Mouse (Mus musculus): Measurements from ENCODE around the gene Slfn1. TPM values are rescaled to one million over a fixed set of nuclear protein-coding genes. Genes with fewer than 3 reads are reported as not detected.

Slfn1 gene
- polyA plus RNA-seq (2015; fragmentation: Nextera tagmentation; extraction: Ambion mirVana): 1.1 and 1.2 TPM in 2 replicates

- Histone ChIP-seq H3K4me2 (ENCODE audit: low read depth, low read length) (no peak within 1 kb of the TSS), H3K9me3 (replicated peaks; ENCODE audit: control insufficient read depth, low read length) (no peaks in the 10 kb centered on the region), H3K27ac (ENCODE audit: low read length) (no peak within 1 kb of the TSS), H3K27me3 (ENCODE audit: control insufficient read depth, insufficient read depth, low read depth, low read length) (no peaks in the 10 kb centered on the region), H3K36me3 (ENCODE audit: control insufficient read depth, insufficient read depth) (no peaks in the 10 kb centered on the region), H3K9ac (ENCODE audit: low read depth, low read length) (no peak within 1 kb of the TSS), H3K4me1 (ENCODE audit: control insufficient read depth, low read depth, low read length) (no peaks in the 10 kb centered on the region), H3K4me3 (ENCODE audit: low read depth, low read length) (no peak within 1 kb of the TSS)
- ATAC-seq (ENCODE audit: low read depth): no peak
- WGBS (ENCODE audit: insufficient replicate concordance): 66% methylated on average over 13 of the region's 13 CpGs
Measured at GRCm38 (mm10) chr11:83116597-83117227, at the start of gene Slfn1. TSS of gene Slfn1 (plus strand) at chr11:83116849.

- H3K4me1 ChIP-seq (ENCODE audit: control insufficient read depth, low read depth, low read length): no peaks in the 10 kb centered on the region
- no peak overlapping the region for H3K4me3 ChIP-seq (ENCODE audit: low read depth, low read length)
- ATAC-seq (ENCODE audit: low read depth): no peak
- no peaks in the 10 kb centered on the region for H3K9me3 ChIP-seq (replicated peaks; ENCODE audit: control insufficient read depth, low read length)
- H3K27me3 ChIP-seq (ENCODE audit: control insufficient read depth, insufficient read depth, low read depth, low read length): no peaks in the 10 kb centered on the region
- H3K36me3 ChIP-seq (ENCODE audit: control insufficient read depth, insufficient read depth): no peaks in the 10 kb centered on the region
- 0 out of 2 replicates have a peak overlapping the region, but pooled peaks have one; percentile 13 for H3K4me2 ChIP-seq (ENCODE audit: low read depth, low read length)
- 64% methylated on average over 4 of the region's 4 CpGs for WGBS (ENCODE audit: insufficient replicate concordance)
- H3K27ac ChIP-seq (ENCODE audit: low read length): no peak overlapping the region
- no peak overlapping the region for H3K9ac ChIP-seq (ENCODE audit: low read depth, low read length)
Measured at GRCm38 (mm10) chr11:83067982-83068694, 48.5 kb upstream of the Slfn1 start.

- H3K27me3 ChIP-seq (ENCODE audit: control insufficient read depth, insufficient read depth, low read depth, low read length): no peaks in the 10 kb centered on the region
- ATAC-seq (ENCODE audit: low read depth): no peak
- 75% methylated on average over 15 of the region's 15 CpGs for WGBS (ENCODE audit: insufficient replicate concordance)
- H3K36me3 ChIP-seq (ENCODE audit: control insufficient read depth, insufficient read depth): no peaks in the 10 kb centered on the region
- H3K27ac ChIP-seq (ENCODE audit: low read length): no peak overlapping the region
- H3K4me2 ChIP-seq (ENCODE audit: low read depth, low read length): no peak overlapping the region
- no peaks in the 10 kb centered on the region for H3K4me1 ChIP-seq (ENCODE audit: control insufficient read depth, low read depth, low read length)
- no peak overlapping the region for H3K9ac ChIP-seq (ENCODE audit: low read depth, low read length)
- no peak overlapping the region for H3K4me3 ChIP-seq (ENCODE audit: low read depth, low read length)
- H3K9me3 ChIP-seq (replicated peaks; ENCODE audit: control insufficient read depth, low read length): no peaks in the 10 kb centered on the region
Measured at GRCm38 (mm10) chr11:83070321-83070970, 46.2 kb upstream of the Slfn1 start.

GRCm38 (mm10) chr11:83077714-83078422, 38.8 kb upstream of the Slfn1 start:
- H3K9ac ChIP-seq (ENCODE audit: low read depth, low read length): no peak overlapping the region
- H3K27ac ChIP-seq (ENCODE audit: low read length): peak overlapping the region; percentile 71
- H3K4me2 ChIP-seq (ENCODE audit: low read depth, low read length): no peak overlapping the region; the same call in 1 of the 2 replicates
- WGBS (ENCODE audit: insufficient replicate concordance): 14% methylated on average over 3 of the region's 3 CpGs
- no peaks in the 10 kb centered on the region for H3K36me3 ChIP-seq (ENCODE audit: control insufficient read depth, insufficient read depth)
- H3K9me3 ChIP-seq (replicated peaks; ENCODE audit: control insufficient read depth, low read length): no peaks in the 10 kb centered on the region
- H3K27me3 ChIP-seq (ENCODE audit: control insufficient read depth, insufficient read depth, low read depth, low read length): no peaks in the 10 kb centered on the region
- H3K4me3 ChIP-seq (ENCODE audit: low read depth, low read length): no peak overlapping the region
- H3K4me1 ChIP-seq (ENCODE audit: control insufficient read depth, low read depth, low read length): peaks cover 6% of the 10 kb centered on the region
- ATAC-seq (ENCODE audit: low read depth): peak; percentile 54

GRCm38 (mm10) chr11:83078423-83079140, 38.1 kb upstream of the Slfn1 start:
- no peak for ATAC-seq (ENCODE audit: low read depth)
- WGBS (ENCODE audit: insufficient replicate concordance): 32% methylated on average over 5 of the region's 5 CpGs

GRCm38 (mm10) chr11:83079487-83080199, 37.0 kb upstream of the Slfn1 start:
- no peaks in the 10 kb centered on the region for H3K27me3 ChIP-seq (ENCODE audit: control insufficient read depth, insufficient read depth, low read depth, low read length)
- WGBS (ENCODE audit: insufficient replicate concordance): 13% methylated on average over 9 of the region's 9 CpGs
- H3K36me3 ChIP-seq (ENCODE audit: control insufficient read depth, insufficient read depth): no peaks in the 10 kb centered on the region
- no peak overlapping the region for H3K4me2 ChIP-seq (ENCODE audit: low read depth, low read length)
- peaks cover 6% of the 10 kb centered on the region for H3K4me1 ChIP-seq (ENCODE audit: control insufficient read depth, low read depth, low read length)
- H3K27ac ChIP-seq (ENCODE audit: low read length): peak overlapping the region; percentile 41
- no peak overlapping the region for H3K9ac ChIP-seq (ENCODE audit: low read depth, low read length)
- H3K4me3 ChIP-seq (ENCODE audit: low read depth, low read length): no peak overlapping the region
- no peaks in the 10 kb centered on the region for H3K9me3 ChIP-seq (replicated peaks; ENCODE audit: control insufficient read depth, low read length)
- ATAC-seq (ENCODE audit: low read depth): no peak

More at GRCm38 (mm10) chr11:83078423-83079140, 38.1 kb upstream of the Slfn1 start:
- H3K36me3 ChIP-seq (ENCODE audit: control insufficient read depth, insufficient read depth): no peaks in the 10 kb centered on the region
- peak overlapping the region; percentile 49 for H3K27ac ChIP-seq (ENCODE audit: low read length)
- H3K9me3 ChIP-seq (replicated peaks; ENCODE audit: control insufficient read depth, low read length): no peaks in the 10 kb centered on the region
- H3K9ac ChIP-seq (ENCODE audit: low read depth, low read length): no peak overlapping the region
- H3K4me2 ChIP-seq (ENCODE audit: low read depth, low read length): no peak overlapping the region; the same call in 1 of the 2 replicates
- no peaks in the 10 kb centered on the region for H3K27me3 ChIP-seq (ENCODE audit: control insufficient read depth, insufficient read depth, low read depth, low read length)
- H3K4me3 ChIP-seq (ENCODE audit: low read depth, low read length): no peak overlapping the region
- peaks cover 6% of the 10 kb centered on the region for H3K4me1 ChIP-seq (ENCODE audit: control insufficient read depth, low read depth, low read length)

- H3K4me2 ChIP-seq (ENCODE audit: low read depth, low read length): no peak overlapping the region
- H3K27me3 ChIP-seq (ENCODE audit: control insufficient read depth, insufficient read depth, low read depth, low read length): no peaks in the 10 kb centered on the region
- peaks cover 6% of the 10 kb centered on the region for H3K4me1 ChIP-seq (ENCODE audit: control insufficient read depth, low read depth, low read length)
- H3K9ac ChIP-seq (ENCODE audit: low read depth, low read length): no peak overlapping the region
- ATAC-seq (ENCODE audit: low read depth): no peak
- H3K27ac ChIP-seq (ENCODE audit: low read length): no peak overlapping the region
- no peak overlapping the region for H3K4me3 ChIP-seq (ENCODE audit: low read depth, low read length)
- no peaks in the 10 kb centered on the region for H3K9me3 ChIP-seq (replicated peaks; ENCODE audit: control insufficient read depth, low read length)
- H3K36me3 ChIP-seq (ENCODE audit: control insufficient read depth, insufficient read depth): no peaks in the 10 kb centered on the region
- 50% methylated on average over 7 of the region's 7 CpGs for WGBS (ENCODE audit: insufficient replicate concordance)
Measured at GRCm38 (mm10) chr11:83082741-83083473, 33.7 kb upstream of the Slfn1 start.

All from liver, embryonic 16.5 days (tissue).